Mouse (Mus musculus): ENCODE results near the gene Fndc9.
A peak's percentile ranks its signal among the peaks of the same experiment; 100 is the strongest.

Fndc9 gene

GRCm38 (mm10) chr11:46248352-46248751 lies 13.0 kb downstream of the Fndc9 start:
- no peaks in the 10 kb centered on the region for H3K27me3 ChIP-seq (ENCODE audit: control insufficient read depth, insufficient read depth, low read length, poor library complexity, severe bottlenecking)
- no peak for DNase-seq (ENCODE audit: low read depth, low spot score)

GRCm38 (mm10) chr11:46251994-46252393 lies 16.7 kb downstream of the Fndc9 start:
- Histone ChIP-seq H3K36me3 (ENCODE audit: control insufficient read depth, insufficient read depth, low read length, poor library complexity, severe bottlenecking) (peaks cover 38% of the 10 kb centered on the region), H3K27me3 (ENCODE audit: control insufficient read depth, insufficient read depth, low read length, poor library complexity, severe bottlenecking) (no peaks in the 10 kb centered on the region)
- peak; percentile 82 for DNase-seq (ENCODE audit: low read depth, low spot score)

More at GRCm38 (mm10) chr11:46248352-46248751, 13.0 kb downstream of the Fndc9 start:
- H3K36me3 ChIP-seq (ENCODE audit: control insufficient read depth, insufficient read depth, low read length, poor library complexity, severe bottlenecking) = peaks cover 28% of the 10 kb centered on the region

DNA sequence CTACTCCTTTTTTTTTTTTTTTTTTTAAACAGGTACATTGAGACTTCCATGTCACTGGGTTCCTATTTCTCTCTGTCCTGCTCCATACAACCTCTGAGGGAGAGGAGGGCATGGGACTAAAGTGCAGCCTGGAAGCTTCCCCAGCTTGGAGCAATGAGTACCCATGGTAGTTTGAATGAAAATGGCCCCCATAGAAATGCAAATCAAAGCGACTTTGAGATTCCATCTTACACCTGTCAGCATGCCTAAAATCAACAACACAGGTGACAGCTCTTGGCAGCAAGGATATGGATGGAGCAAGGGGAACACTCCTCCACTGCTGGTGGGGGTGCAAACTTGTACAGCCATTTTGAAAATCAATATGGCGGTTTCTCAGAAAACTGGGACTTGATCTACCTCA lies 20.0 kb downstream of the Fndc9 start:
- DNase-seq (ENCODE audit: low read depth, low spot score) = no peak
- Histone ChIP-seq H3K27me3 (ENCODE audit: control insufficient read depth, insufficient read depth, low read length, poor library complexity, severe bottlenecking) (no peaks in the 10 kb centered on the region), H3K36me3 (ENCODE audit: control insufficient read depth, insufficient read depth, low read length, poor library complexity, severe bottlenecking) (peaks cover 36% of the 10 kb centered on the region)

DNA sequence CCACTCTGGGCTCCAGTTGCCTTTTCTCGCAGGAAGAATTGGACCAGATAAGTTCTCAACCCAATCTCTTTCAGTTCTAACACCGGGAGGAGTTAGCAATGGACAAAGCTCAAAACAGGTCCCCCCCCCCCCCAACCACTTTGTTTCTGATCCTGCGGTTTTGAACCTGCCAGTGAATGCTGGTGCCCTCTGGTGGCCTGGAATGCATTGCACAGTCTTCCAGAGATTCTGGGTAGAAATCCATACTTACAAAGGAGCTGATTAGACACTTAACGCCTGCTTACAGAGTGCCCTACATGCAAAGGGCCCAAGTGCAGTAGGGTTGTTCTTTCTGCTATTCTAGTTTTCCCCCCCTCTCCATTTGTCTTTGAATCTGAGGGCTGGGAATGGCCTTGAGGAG lies 22.9 kb downstream of the Fndc9 start:
- peak; percentile 51 for DNase-seq (ENCODE audit: low read depth, low spot score)
- Histone ChIP-seq H3K36me3 (ENCODE audit: control insufficient read depth, insufficient read depth, low read length, poor library complexity, severe bottlenecking) (peaks cover 34% of the 10 kb centered on the region), H3K27me3 (ENCODE audit: control insufficient read depth, insufficient read depth, low read length, poor library complexity, severe bottlenecking) (no peaks in the 10 kb centered on the region)

DNA sequence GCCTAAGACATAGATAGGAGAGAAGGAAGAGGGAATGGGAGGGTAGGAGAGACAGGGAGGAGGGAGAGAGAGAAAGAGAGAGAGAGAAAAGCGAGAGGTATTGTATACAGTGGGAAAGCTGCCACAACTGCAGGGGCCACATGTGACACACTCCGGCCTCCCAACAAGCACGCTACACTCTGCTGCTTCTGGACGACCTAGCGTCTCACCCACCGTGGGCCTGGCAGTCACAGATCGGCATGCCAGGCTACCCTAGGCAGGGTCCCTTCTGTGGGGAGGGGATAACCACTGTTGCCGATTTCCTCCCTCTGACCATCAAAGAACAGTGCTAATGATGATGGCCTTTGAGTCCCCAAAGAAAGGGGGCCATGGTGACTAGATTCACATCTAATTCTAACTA lies 23.4 kb downstream of the Fndc9 start:
- DNase-seq (ENCODE audit: low read depth, low spot score) = no peak
- Histone ChIP-seq H3K27me3 (ENCODE audit: control insufficient read depth, insufficient read depth, low read length, poor library complexity, severe bottlenecking) (no peaks in the 10 kb centered on the region), H3K36me3 (ENCODE audit: control insufficient read depth, insufficient read depth, low read length, poor library complexity, severe bottlenecking) (peaks cover 32% of the 10 kb centered on the region)

DNA sequence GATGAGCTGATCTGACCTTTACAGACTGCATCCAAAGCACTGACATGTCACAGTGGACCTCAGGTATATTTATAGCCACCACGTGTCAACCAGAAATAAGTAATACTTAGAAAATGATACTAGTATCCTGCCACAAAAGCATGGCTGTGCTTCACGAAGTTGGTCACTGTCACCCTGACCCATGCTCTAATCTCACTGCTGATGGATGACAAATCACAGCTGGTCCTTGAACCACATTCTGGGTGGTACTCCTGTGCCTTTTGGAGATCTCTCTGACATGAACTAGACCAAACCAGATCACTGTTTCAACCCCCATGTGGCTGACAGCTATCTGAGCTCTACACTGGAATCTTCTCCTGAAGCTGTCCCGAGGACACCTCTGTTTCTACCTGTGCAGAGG lies 27.5 kb downstream of the Fndc9 start:
- Histone ChIP-seq H3K36me3 (ENCODE audit: control insufficient read depth, insufficient read depth, low read length, poor library complexity, severe bottlenecking) (peaks cover 16% of the 10 kb centered on the region; the same call in 1 of the 2 replicates), H3K27me3 (ENCODE audit: control insufficient read depth, insufficient read depth, low read length, poor library complexity, severe bottlenecking) (no peaks in the 10 kb centered on the region)
- DNase-seq (ENCODE audit: low read depth, low spot score) = no peak

DNA sequence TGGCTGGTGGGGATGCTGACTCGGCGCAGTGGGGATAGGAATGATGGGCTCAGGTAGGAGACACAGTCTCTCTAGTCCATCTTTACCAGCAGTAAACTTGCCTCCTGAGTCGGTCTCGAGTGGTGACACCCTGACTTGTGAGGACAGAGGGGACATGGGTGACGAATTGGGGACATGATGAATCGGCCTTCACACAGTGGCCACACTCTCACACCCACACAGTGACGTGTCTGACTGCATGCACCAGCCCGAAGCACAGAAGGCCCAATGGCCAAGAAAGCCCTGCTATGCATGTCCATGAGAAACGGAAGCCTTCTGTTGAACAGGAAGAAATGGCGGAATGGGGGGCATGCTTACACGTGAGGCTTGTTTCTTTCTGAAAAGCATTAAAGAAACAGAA lies 28.0 kb downstream of the Fndc9 start:
- H3K36me3 ChIP-seq (ENCODE audit: control insufficient read depth, insufficient read depth, low read length, poor library complexity, severe bottlenecking) = peaks cover 16% of the 10 kb centered on the region; the same call in 1 of the 2 replicates
- no peak for DNase-seq (ENCODE audit: low read depth, low spot score)
- no peaks in the 10 kb centered on the region for H3K27me3 ChIP-seq (ENCODE audit: control insufficient read depth, insufficient read depth, low read length, poor library complexity, severe bottlenecking)

GRCm38 (mm10) chr11:46264584-46264983 lies 29.3 kb downstream of the Fndc9 start:
- DNase-seq (ENCODE audit: low read depth, low spot score) = no peak
- no peaks in the 10 kb centered on the region for H3K27me3 ChIP-seq (ENCODE audit: control insufficient read depth, insufficient read depth, low read length, poor library complexity, severe bottlenecking)
- peaks cover 20% of the 10 kb centered on the region; the same call in 1 of the 2 replicates for H3K36me3 ChIP-seq (ENCODE audit: control insufficient read depth, insufficient read depth, low read length, poor library complexity, severe bottlenecking)

GRCm38 (mm10) chr11:46265031-46265786 lies 29.9 kb downstream of the Fndc9 start:
- Histone ChIP-seq H3K27me3 (ENCODE audit: control insufficient read depth, insufficient read depth, low read length, poor library complexity, severe bottlenecking) (no peaks in the 10 kb centered on the region), H3K36me3 (ENCODE audit: control insufficient read depth, insufficient read depth, low read length, poor library complexity, severe bottlenecking) (peaks cover 20% of the 10 kb centered on the region; the same call in 1 of the 2 replicates)
- DNase-seq (ENCODE audit: low read depth, low spot score) = peak; percentile 87

DNA sequence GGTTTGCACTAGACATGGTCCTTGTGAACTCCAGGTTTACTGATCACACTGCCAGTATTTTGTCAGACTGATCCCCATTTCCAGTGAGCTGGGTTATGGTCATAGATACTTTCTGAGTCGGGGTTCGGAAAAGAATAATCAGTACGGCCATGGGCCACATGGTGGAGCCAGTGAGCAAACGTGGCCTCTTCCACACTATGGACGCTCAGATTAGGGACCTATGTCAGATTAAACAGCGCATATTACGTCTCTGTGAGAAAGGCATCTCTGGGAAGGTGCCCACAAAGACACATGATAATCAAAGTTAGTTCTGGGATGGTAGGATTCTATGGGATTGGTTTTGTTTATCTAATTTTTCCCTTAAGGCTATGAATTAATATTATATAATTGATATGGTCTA lies 33.7 kb downstream of the Fndc9 start:
- H3K27me3 ChIP-seq (ENCODE audit: control insufficient read depth, insufficient read depth, low read length, poor library complexity, severe bottlenecking) = no peaks in the 10 kb centered on the region
- peak; percentile 77 for DNase-seq (ENCODE audit: low read depth, low spot score)
- peaks cover 24% of the 10 kb centered on the region for H3K36me3 ChIP-seq (ENCODE audit: control insufficient read depth, insufficient read depth, low read length, poor library complexity, severe bottlenecking)

DNA sequence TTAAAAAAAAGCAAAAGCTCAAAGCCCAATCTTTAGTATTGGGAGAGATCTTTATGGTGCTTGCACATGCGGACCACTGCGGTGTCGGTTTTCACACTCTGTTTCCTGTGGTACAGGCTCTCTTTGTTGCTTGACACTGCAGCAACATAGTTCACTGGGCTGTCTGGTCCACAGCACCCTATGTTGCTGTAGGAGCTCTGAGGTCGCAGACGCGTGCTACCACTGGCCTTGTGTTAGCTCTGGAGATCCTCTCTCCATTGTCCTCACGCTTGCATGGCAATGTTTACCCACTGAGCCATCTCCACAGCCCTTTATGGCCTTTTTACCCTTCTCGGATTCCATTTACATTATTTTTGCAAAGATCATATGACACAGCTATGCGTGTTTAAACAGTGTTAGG lies 34.1 kb downstream of the Fndc9 start:
- Histone ChIP-seq H3K36me3 (ENCODE audit: control insufficient read depth, insufficient read depth, low read length, poor library complexity, severe bottlenecking) (peaks cover 26% of the 10 kb centered on the region), H3K27me3 (ENCODE audit: control insufficient read depth, insufficient read depth, low read length, poor library complexity, severe bottlenecking) (no peaks in the 10 kb centered on the region)
- no peak for DNase-seq (ENCODE audit: low read depth, low spot score)

DNA sequence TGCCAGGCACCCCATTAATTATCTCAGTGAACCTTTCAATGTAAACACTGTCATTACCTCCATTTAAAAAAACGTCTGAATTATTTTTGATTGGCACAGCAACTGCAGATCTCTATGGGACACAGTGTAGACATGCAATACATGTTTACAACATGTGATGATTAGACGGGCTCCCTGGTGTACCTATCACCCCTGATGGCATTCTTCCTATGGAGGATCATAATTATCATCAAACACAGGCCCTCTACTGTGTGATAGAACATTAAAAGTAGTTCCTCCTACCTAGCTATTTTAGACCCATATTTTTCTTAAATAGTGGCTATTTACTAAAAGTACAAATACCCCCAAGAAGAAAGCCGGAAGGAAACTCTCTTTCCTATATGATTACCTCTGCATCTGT lies 34.6 kb downstream of the Fndc9 start:
- Histone ChIP-seq H3K36me3 (ENCODE audit: control insufficient read depth, insufficient read depth, low read length, poor library complexity, severe bottlenecking) (peaks cover 31% of the 10 kb centered on the region), H3K27me3 (ENCODE audit: control insufficient read depth, insufficient read depth, low read length, poor library complexity, severe bottlenecking) (no peaks in the 10 kb centered on the region)
- no peak for DNase-seq (ENCODE audit: low read depth, low spot score)

GRCm38 (mm10) chr11:46272058-46272681 lies 36.8 kb downstream of the Fndc9 start:
- no peak for DNase-seq (ENCODE audit: low read depth, low spot score)
- Histone ChIP-seq H3K36me3 (ENCODE audit: control insufficient read depth, insufficient read depth, low read length, poor library complexity, severe bottlenecking) (peaks cover 29% of the 10 kb centered on the region), H3K27me3 (ENCODE audit: control insufficient read depth, insufficient read depth, low read length, poor library complexity, severe bottlenecking) (no peaks in the 10 kb centered on the region)

DNA sequence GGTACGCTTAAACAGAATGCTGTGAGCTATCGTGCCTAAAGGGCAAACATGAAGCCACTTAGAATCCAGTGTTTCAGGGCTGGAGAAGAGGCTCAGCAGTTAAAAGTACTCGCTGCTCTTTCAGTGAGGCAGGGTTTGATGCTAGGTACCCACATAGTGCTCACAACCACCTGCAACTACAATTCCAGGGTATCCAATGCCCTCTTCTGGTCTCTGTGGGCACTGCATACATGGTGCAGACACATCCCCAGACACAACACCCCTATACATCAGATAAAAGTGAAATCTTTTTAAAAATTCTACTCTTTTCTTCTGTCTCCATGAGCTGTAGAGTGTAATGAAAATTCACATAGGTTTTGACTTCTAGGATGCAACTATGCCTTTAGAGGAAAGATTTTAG lies 38.6 kb downstream of the Fndc9 start:
- DNase-seq (ENCODE audit: low read depth, low spot score) = peak; percentile 40
- Histone ChIP-seq H3K36me3 (ENCODE audit: control insufficient read depth, insufficient read depth, low read length, poor library complexity, severe bottlenecking) (peaks cover 32% of the 10 kb centered on the region), H3K27me3 (ENCODE audit: control insufficient read depth, insufficient read depth, low read length, poor library complexity, severe bottlenecking) (no peaks in the 10 kb centered on the region)

GRCm38 (mm10) chr11:46275302-46275701 lies 40.0 kb downstream of the Fndc9 start:
- DNase-seq (ENCODE audit: low read depth, low spot score) = peak; percentile 93
- H3K27me3 ChIP-seq (ENCODE audit: control insufficient read depth, insufficient read depth, low read length, poor library complexity, severe bottlenecking) = no peaks in the 10 kb centered on the region

More at GRCm38 (mm10) chr11:46275302-46275701, 40.0 kb downstream of the Fndc9 start:
- H3K36me3 ChIP-seq (ENCODE audit: control insufficient read depth, insufficient read depth, low read length, poor library complexity, severe bottlenecking) = peaks cover 34% of the 10 kb centered on the region

All from splenic B cell, adult 2 months (primary cell).